Mouse (Mus musculus): ENCODE results near the gene Mitf. TPM values are rescaled to one million over a fixed set of nuclear protein-coding genes. Genes with fewer than 3 reads are reported as not detected.

The Mitf gene
- polyA plus RNA-seq, 1 experiment = not detected

DNA sequence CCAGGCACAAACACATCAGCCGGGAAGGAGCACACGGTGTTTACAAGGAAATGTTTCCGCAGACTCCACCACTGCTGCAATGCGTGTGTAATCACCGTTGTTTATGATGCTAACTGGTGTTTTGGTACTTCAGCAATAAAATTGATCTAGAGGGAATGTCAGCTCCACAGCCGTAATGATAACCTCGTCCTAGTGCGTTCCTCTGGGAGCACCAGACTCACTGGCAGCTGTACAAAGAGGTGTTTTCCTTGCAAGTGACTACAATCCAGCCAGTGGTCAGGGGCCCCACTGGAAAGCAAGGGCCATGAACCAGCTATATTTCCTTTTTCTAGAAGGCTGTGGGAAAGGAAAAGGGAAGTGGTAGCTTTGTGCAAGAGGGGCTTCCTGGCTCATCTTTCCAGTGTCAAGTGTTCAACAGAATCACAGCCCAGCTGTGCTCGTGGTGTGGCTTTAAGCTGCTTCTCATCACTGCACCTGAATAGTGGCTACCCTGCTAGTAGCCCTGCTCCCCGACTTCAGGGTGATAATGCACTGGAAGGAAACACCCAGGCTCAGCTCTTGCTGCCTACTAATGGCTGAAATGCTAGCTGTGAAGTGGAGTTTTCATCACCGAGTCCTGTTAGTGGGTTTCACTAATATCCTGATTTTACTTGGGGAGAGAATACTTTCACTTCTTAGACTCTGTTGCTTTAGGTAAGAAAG is 188.9 kb downstream of the Mitf start:
- H3K4me1 ChIP-seq (ENCODE audit: control insufficient read depth, insufficient read depth, low read length) = peaks cover 6% of the 10 kb centered on the region; the same call in 1 of the 2 replicates
- TF ChIP-seq POLR2A (IDR thresholded peaks at IDR 0.05; ENCODE audit: insufficient read depth, low read depth, low read length) = no peak
- WGBS = 67% methylated on average over 11 of the region's 11 CpGs
- no peak overlapping the region for H3K27ac ChIP-seq (ENCODE audit: insufficient read depth, low read depth, low read length)
- H3K4me3 ChIP-seq (ENCODE audit: insufficient read depth, low read depth, low read length) = no peak overlapping the region

DNA sequence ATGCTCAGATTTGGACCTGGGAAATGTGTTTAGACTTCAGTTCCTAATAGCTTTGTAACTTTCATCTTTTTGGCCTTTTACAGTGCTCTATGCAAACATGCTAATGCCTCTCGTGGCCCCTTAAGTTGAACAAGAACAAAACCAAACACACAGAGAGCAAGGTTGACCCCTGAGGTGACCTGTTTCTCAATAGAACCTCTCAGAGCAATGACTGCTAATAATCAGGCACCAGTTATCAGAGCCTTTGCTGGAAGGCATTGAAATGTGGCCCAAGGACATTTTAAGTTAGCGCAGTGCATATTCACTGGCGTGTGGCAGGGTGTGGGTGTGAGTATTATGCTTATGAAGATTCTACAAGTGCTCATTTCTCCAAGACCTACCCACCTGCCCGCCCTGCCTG is 194.7 kb downstream of the Mitf start:
- 86% methylated on average over 4 of the region's 4 CpGs for whole genome bisulfite sequencing
- Histone ChIP-seq H3K4me1 (ENCODE audit: control insufficient read depth, insufficient read depth, low read length) (0 out of 2 replicates have a peak, but pooled peaks cover 2% of the 10 kb centered on the region), H3K4me3 (ENCODE audit: insufficient read depth, low read depth, low read length) (no peak overlapping the region), H3K27ac (ENCODE audit: insufficient read depth, low read depth, low read length) (no peak overlapping the region)
- TF ChIP-seq POLR2A (IDR thresholded peaks at IDR 0.05; ENCODE audit: insufficient read depth, low read depth, low read length) (no peak), CTCF (IDR thresholded peaks at IDR 0.05; ENCODE audit: insufficient read depth, low read depth, low read length) (no peak)

- TF ChIP-seq CTCF (IDR thresholded peaks at IDR 0.05; ENCODE audit: insufficient read depth, low read depth, low read length) (no peak), POLR2A (IDR thresholded peaks at IDR 0.05; ENCODE audit: insufficient read depth, low read depth, low read length) (no peak)
- 15% methylated on average over 3 of the region's 3 CpGs for WGBS
- Histone ChIP-seq H3K27ac (ENCODE audit: insufficient read depth, low read depth, low read length) (no peak overlapping the region), H3K4me3 (ENCODE audit: insufficient read depth, low read depth, low read length) (no peak overlapping the region), H3K4me1 (ENCODE audit: control insufficient read depth, insufficient read depth, low read length) (no peaks in the 10 kb centered on the region)
Observed at GRCm38 (mm10) chr6:98003114-98003513, 196.3 kb downstream of the Mitf start.

GRCm38 (mm10) chr6:98005566-98005965 is 198.7 kb downstream of the Mitf start:
- WGBS = 80% methylated on average over 1 of the region's 1 CpGs
- TF ChIP-seq POLR2A (IDR thresholded peaks at IDR 0.05; ENCODE audit: insufficient read depth, low read depth, low read length) (no peak), CTCF (IDR thresholded peaks at IDR 0.05; ENCODE audit: insufficient read depth, low read depth, low read length) (no peak)
- H3K4me1 ChIP-seq (ENCODE audit: control insufficient read depth, insufficient read depth, low read length) = no peaks in the 10 kb centered on the region
- no peak overlapping the region for H3K27ac ChIP-seq (ENCODE audit: insufficient read depth, low read depth, low read length)
- no peak overlapping the region for H3K4me3 ChIP-seq (ENCODE audit: insufficient read depth, low read depth, low read length)

GRCm38 (mm10) chr6:98015066-98015465 is 208.2 kb downstream of the Mitf start:
- Histone ChIP-seq H3K4me1 (ENCODE audit: control insufficient read depth, insufficient read depth, low read length) (no peaks in the 10 kb centered on the region), H3K27ac (ENCODE audit: insufficient read depth, low read depth, low read length) (no peak overlapping the region), H3K4me3 (ENCODE audit: insufficient read depth, low read depth, low read length) (no peak overlapping the region)
- 51% methylated on average over 5 of the region's 5 CpGs for WGBS
- TF ChIP-seq CTCF (IDR thresholded peaks at IDR 0.05; ENCODE audit: insufficient read depth, low read depth, low read length) (no peak), POLR2A (IDR thresholded peaks at IDR 0.05; ENCODE audit: insufficient read depth, low read depth, low read length) (no peak)

DNA sequence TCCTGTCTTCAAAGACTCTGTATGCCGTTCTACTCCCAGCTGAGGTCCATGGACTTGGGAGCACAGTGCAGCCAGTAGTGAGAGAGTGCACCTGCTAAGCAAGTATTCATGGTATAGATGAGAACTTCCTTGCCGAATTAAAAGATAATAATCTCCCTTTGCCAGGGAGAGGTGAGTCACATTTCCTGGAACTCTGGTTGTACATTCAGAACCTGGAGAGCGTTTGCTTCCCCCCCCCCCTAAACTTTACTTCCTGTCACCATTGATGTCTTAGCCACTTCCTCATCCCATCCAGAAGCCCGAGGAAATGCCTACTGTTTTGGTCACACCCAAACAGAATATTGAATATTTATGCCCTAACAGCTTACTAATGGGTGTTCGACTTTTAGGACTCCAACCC is 209.0 kb downstream of the Mitf start:
- H3K4me1 ChIP-seq (ENCODE audit: control insufficient read depth, insufficient read depth, low read length) = no peaks in the 10 kb centered on the region
- WGBS = 81% methylated on average over 5 of the region's 5 CpGs
- H3K27ac ChIP-seq (ENCODE audit: insufficient read depth, low read depth, low read length) = no peak overlapping the region
- no peak for TF ChIP-seq POLR2A (IDR thresholded peaks at IDR 0.05; ENCODE audit: insufficient read depth, low read depth, low read length)
- TF ChIP-seq CTCF (IDR thresholded peaks at IDR 0.05; ENCODE audit: insufficient read depth, low read depth, low read length) = no peak
- H3K4me3 ChIP-seq (ENCODE audit: insufficient read depth, low read depth, low read length) = no peak overlapping the region

DNA sequence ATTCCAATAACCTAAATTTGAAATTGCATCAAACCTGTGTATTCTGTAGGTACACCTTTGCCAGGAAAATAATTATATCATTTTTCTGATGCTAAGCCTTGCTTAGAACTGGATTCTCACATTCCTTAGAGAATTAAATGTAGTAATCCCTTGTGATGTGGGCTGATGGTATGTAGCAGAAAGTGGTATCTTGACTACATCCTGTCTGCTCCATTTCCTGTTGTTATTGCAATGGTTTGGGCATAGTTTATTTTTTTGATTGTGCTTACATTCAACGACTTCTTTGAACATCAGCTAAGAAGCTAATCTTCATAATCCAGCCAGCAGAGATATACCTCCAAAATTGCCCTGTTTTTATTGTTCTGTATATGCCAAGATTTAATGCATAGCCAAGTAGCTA is 217.0 kb downstream of the Mitf start:
- 70% methylated on average over 1 of the region's 1 CpGs for WGBS
- Histone ChIP-seq H3K4me1 (ENCODE audit: control insufficient read depth, insufficient read depth, low read length) (no peaks in the 10 kb centered on the region), H3K4me3 (ENCODE audit: insufficient read depth, low read depth, low read length) (no peak overlapping the region), H3K27ac (ENCODE audit: insufficient read depth, low read depth, low read length) (no peak overlapping the region)
- TF ChIP-seq CTCF (IDR thresholded peaks at IDR 0.05; ENCODE audit: insufficient read depth, low read depth, low read length) (no peak), POLR2A (IDR thresholded peaks at IDR 0.05; ENCODE audit: insufficient read depth, low read depth, low read length) (no peak)

DNA sequence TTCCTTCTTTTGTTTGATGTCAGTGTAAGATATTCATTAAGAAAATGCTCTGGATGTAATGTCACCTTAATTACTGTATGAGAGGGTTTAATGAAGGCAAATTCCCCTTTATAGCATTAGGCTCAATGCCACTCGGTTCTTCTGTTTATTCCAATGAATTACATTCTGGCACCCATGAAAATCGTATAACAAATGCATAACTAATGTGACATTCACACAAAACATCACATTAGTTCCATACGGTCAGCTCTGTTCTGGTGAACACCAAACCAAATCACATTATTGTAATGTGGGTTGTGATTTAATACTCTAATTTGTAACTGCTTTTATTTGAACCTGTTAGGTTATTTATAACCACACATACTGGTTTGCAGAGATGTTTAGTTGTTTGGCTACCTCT is 231.7 kb downstream of the Mitf start:
- Histone ChIP-seq H3K4me1 (ENCODE audit: control insufficient read depth, insufficient read depth, low read length) (no peaks in the 10 kb centered on the region), H3K4me3 (ENCODE audit: insufficient read depth, low read depth, low read length) (no peak overlapping the region), H3K27ac (ENCODE audit: insufficient read depth, low read depth, low read length) (no peak overlapping the region)
- WGBS = 51% methylated on average over 3 of the region's 3 CpGs
- TF ChIP-seq CTCF (IDR thresholded peaks at IDR 0.05; ENCODE audit: insufficient read depth, low read depth, low read length) (no peak), POLR2A (IDR thresholded peaks at IDR 0.05; ENCODE audit: insufficient read depth, low read depth, low read length) (no peak)

- WGBS = 54% methylated on average over 7 of the region's 7 CpGs
- no peaks in the 10 kb centered on the region for H3K4me1 ChIP-seq (ENCODE audit: control insufficient read depth, insufficient read depth, low read length)
- no peak for TF ChIP-seq CTCF (IDR thresholded peaks at IDR 0.05; ENCODE audit: insufficient read depth, low read depth, low read length)
- no peak for TF ChIP-seq POLR2A (IDR thresholded peaks at IDR 0.05; ENCODE audit: insufficient read depth, low read depth, low read length)
- no peak overlapping the region for H3K4me3 ChIP-seq (ENCODE audit: insufficient read depth, low read depth, low read length)
- no peak overlapping the region for H3K27ac ChIP-seq (ENCODE audit: insufficient read depth, low read depth, low read length)
Observed at GRCm38 (mm10) chr6:98041795-98042194, 234.9 kb downstream of the Mitf start.
